Mouse (Mus musculus) CH12.LX (cell line): ENCODE data around the gene Anln. TPM values are rescaled to one million over a fixed set of nuclear protein-coding genes. Genes with fewer than 3 reads are reported as not detected.

Experiments used
- DNase-seq: peaks from one replicate; pipeline ENCODE4 v3.0.0-alpha.2; 2013; ENCODE audit errors: extremely low read depth
- H3K27ac ChIP-seq: 2 replicates; pipeline ENCODE4 v1.5.1; 2012; ENCODE audit warnings: low read depth, mild to moderate bottlenecking, control low read depth, moderate library complexity; ENCODE audit not compliant: insufficient read depth
- H3K27me3 ChIP-seq: replicated peaks from 2 replicates; pipeline ENCODE3; 2012; ENCODE audit warnings: inconsistent platforms
- H3K36me3 ChIP-seq, 2 experiments: replicated peaks in 1 of 2; 2 replicates each; pipeline versions ENCODE3 to v1.6.1; 2012; ENCODE audit warnings: inconsistent platforms in 1 of 2, low read length in 1 of 2, mild to moderate bottlenecking in 1 of 2, mixed read lengths in 1 of 2, moderate library complexity in 1 of 2; ENCODE audit not compliant: control insufficient read depth in 1 of 2, insufficient read depth in 1 of 2
- H3K4me1 ChIP-seq, 2 experiments: 2 replicates each; pipeline ENCODE4 v1.6.1; 2012; ENCODE audit warnings: inconsistent platforms in 1 of 2, moderate library complexity in 1 of 2; ENCODE audit not compliant: insufficient read depth in 2 of 2, control insufficient read depth in 1 of 2
- H3K4me2 ChIP-seq: 2 replicates; pipeline ENCODE4 v1.6.1; 2012; ENCODE audit warnings: low read depth, mild to moderate bottlenecking, control low read depth; ENCODE audit not compliant: poor library complexity, insufficient read depth, severe bottlenecking
- H3K4me3 ChIP-seq, 3 experiments: fragments of 150-350 bp in 1 of 3; sonication (generic) in 1 of 3; replicated peaks in 1 of 3; 2 replicates each; pipeline versions ENCODE3 to v1.5.1; 2011 to 2012; ENCODE audit warnings: low read depth in 2 of 3, low read length in 2 of 3, mild to moderate bottlenecking in 2 of 3, moderate library complexity in 2 of 3, control low read depth in 1 of 3, improper control_type of control experiment in 1 of 3, inconsistent platforms in 1 of 3, mixed read lengths in 1 of 3; ENCODE audit not compliant: poor library complexity in 1 of 3
- H3K79me2 ChIP-seq: replicated peaks from 2 replicates; pipeline ENCODE4 v1.6.1; 2012; ENCODE audit warnings: mild to moderate bottlenecking, moderate library complexity; ENCODE audit not compliant: control insufficient read depth, poor library complexity, insufficient read depth, severe bottlenecking; ENCODE audit errors: extremely low read depth
- H3K9ac ChIP-seq: 2 replicates; pipeline ENCODE4 v1.6.1; 2012; ENCODE audit warnings: low read depth, mild to moderate bottlenecking, control low read depth, moderate library complexity; ENCODE audit not compliant: insufficient read depth
- H3K9me3 ChIP-seq: replicated peaks from 2 replicates; pipeline ENCODE3; 2012; ENCODE audit warnings: low read length, inconsistent platforms, mixed read lengths
- CHD1 ChIP-seq: IDR thresholded peaks from 2 replicates; pipeline ENCODE4 v1.6.1; 2012; ENCODE audit warnings: low read depth, low read length, improper control_type of control experiment, inconsistent platforms
- CHD2 ChIP-seq: IDR thresholded peaks from 2 replicates; pipeline ENCODE4 v1.6.1; 2011; ENCODE audit warnings: low read length, improper control_type of control experiment
- CTCF ChIP-seq, 2 experiments: IDR thresholded peaks in 1 of 2; conservative IDR thresholded peaks in 1 of 2; 2 replicates each; pipeline ENCODE4 v1.5.1; 2011 to 2012; ENCODE audit warnings: low read depth in 2 of 2, low read length in 2 of 2, improper control_type of control experiment in 1 of 2, inconsistent platforms in 1 of 2, mild to moderate bottlenecking in 1 of 2, moderate library complexity in 1 of 2
- E2F4 ChIP-seq: IDR thresholded peaks from 2 replicates; pipeline ENCODE4 v1.6.1; 2011; ENCODE audit warnings: low read depth, low read length, improper control_type of control experiment; ENCODE audit not compliant: insufficient replicate concordance
- ELF1 ChIP-seq: IDR thresholded peaks from 2 replicates; pipeline ENCODE4 v1.6.1; 2014; ENCODE audit warnings: low read depth, mild to moderate bottlenecking, inconsistent platforms, low read length, improper control_type of control experiment
- ETS1 ChIP-seq: conservative IDR thresholded peaks from 2 replicates; pipeline ENCODE4 v1.6.1; 2012; ENCODE audit warnings: low read depth, mild to moderate bottlenecking, inconsistent platforms, low read length, improper control_type of control experiment, moderate library complexity
- HCFC1 ChIP-seq: IDR thresholded peaks from 2 replicates; pipeline ENCODE4 v1.6.1; 2012; ENCODE audit warnings: low read depth, mild to moderate bottlenecking, inconsistent platforms, low read length, improper control_type of control experiment
- IRF4 ChIP-seq: IDR thresholded peaks from 2 replicates; pipeline ENCODE4 v1.6.1; 2014; ENCODE audit warnings: low read depth, mild to moderate bottlenecking, inconsistent platforms, low read length, improper control_type of control experiment
- MAZ ChIP-seq: IDR thresholded peaks from 2 replicates; pipeline ENCODE4 v1.6.1; 2012; ENCODE audit warnings: low read depth, mild to moderate bottlenecking, inconsistent platforms, low read length, improper control_type of control experiment, moderate library complexity
- MEF2A ChIP-seq: IDR thresholded peaks from 2 replicates; pipeline ENCODE4 v1.6.1; 2014; ENCODE audit warnings: low read depth, mild to moderate bottlenecking, inconsistent platforms, low read length, improper control_type of control experiment, borderline replicate concordance
- MYC ChIP-seq: IDR thresholded peaks from 2 replicates; pipeline ENCODE4 v1.6.1; 2011; ENCODE audit warnings: low read depth, mild to moderate bottlenecking, improper control_type of control experiment, low read length
- NELFE ChIP-seq: IDR thresholded peaks from 2 replicates; pipeline ENCODE4 v1.6.1; 2011; ENCODE audit warnings: low read depth, low read length, improper control_type of control experiment
- POLR2AphosphoS2 ChIP-seq: IDR thresholded peaks from 2 replicates; pipeline ENCODE4 v1.6.1; 2011; ENCODE audit warnings: low read depth, low read length, improper control_type of control experiment
- RAD21 ChIP-seq: IDR thresholded peaks from 2 replicates; pipeline ENCODE4 v1.6.1; 2011; ENCODE audit warnings: low read depth, mild to moderate bottlenecking, low read length, improper control_type of control experiment, moderate library complexity
- TCF12 ChIP-seq: IDR thresholded peaks from 2 replicates; pipeline ENCODE4 v1.6.1; 2014; ENCODE audit warnings: low read depth, mild to moderate bottlenecking, inconsistent platforms, low read length, improper control_type of control experiment
- UBTF ChIP-seq: IDR thresholded peaks from 2 replicates; pipeline ENCODE4 v1.6.1; 2012; ENCODE audit warnings: low read depth, mild to moderate bottlenecking, inconsistent platforms, low read length, improper control_type of control experiment, moderate library complexity
- USF2 ChIP-seq: conservative IDR thresholded peaks from 2 replicates; pipeline ENCODE4 v1.6.1; 2011; ENCODE audit warnings: low read depth, low read length, improper control_type of control experiment
- ZMIZ1 ChIP-seq: IDR thresholded peaks from 2 replicates; pipeline ENCODE4 v1.6.1; 2012; ENCODE audit warnings: low read depth, mild to moderate bottlenecking, inconsistent platforms, low read length, improper control_type of control experiment
- dilution Hi-C: fragments of 300-500 bp; cut with MboI; formaldehyde crosslinking; loops from 2 replicates; pipeline ENCODE4 v1.14.3; 2020; ENCODE audit warnings: low sequenced_read_pairs; ENCODE audit not compliant: extremely low pct_unique_long_range_greater_than_20kb, extremely low pct_ligation_motif_present
- in situ Hi-C: fragments of 300-500 bp; cut with MboI; formaldehyde crosslinking; loops from 3 replicates; pipeline ENCODE4 v1.14.3; 2019; ENCODE audit warnings: low sequenced_read_pairs, low pct_ligation_motif_present, low pct_unique_long_range_greater_than_20kb, mixed read lengths
- polyA plus RNA-seq: library from polyadenylated mRNA; unstranded; fragments of >175 nt; gene quantifications from 2 replicates; pipeline ENCODE4 v1.2.1, GENCODE M21; 2012; ENCODE audit warnings: low read depth; ENCODE audit not compliant: insufficient read length
- total RNA-seq, 2 experiments: library from RNA; depleted of rRNA; stranded (reverse); fragments of 300-350 nt in 1 of 2; fragments of >200 nt in 1 of 2; gene quantifications; 2 replicates each; pipeline ENCODE4 v1.2.3; 2012 to 2014

Gene Anln
- total and polyA plus RNA-seq, 3 experiments: 12.2 to 15.7 (median 12.3) TPM

DNA sequence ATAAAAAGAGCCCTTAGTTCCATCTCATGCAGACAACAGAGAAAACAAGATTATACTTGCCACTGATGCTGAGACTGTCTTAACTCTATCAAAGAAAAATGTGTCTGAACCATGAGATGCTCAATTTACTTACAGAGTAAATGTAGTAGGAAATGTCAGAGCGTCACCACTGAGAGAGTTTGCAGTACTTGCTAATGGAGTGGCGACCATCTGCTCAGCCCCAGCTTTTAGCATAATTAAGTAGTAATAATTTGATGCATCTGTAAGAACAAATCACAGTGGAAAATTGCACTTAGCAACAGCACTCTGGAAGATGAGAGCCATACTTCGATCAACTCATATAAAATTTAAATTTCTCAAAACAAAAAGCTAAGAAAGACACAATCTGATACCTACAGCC is 33.1 kb downstream of the Anln start:
- in situ Hi-C loops: no loop called here
- Histone ChIP-seq H3K36me3 (peaks cover 63 to 86% of the 10 kb centered on the region in 2 experiments), H3K4me3 (no peak overlapping the region), H3K27ac (no peak overlapping the region), H3K4me1 (no peaks in the 10 kb centered on the region), H3K9me3 (no peaks in the 10 kb centered on the region), H3K79me2 (no peaks in the 10 kb centered on the region), H3K9ac (no peak overlapping the region), H3K27me3 (no peaks in the 10 kb centered on the region), H3K4me2 (no peak overlapping the region)
- DNase-seq: no peak
- dilution Hi-C loops: no loop called here
- TF ChIP-seq ELF1: no peak
- TF ChIP-seq ZMIZ1: no peak
- no peak for TF ChIP-seq MYC
- no peak for TF ChIP-seq MEF2A
- TF ChIP-seq USF2: no peak
- TF ChIP-seq POLR2AphosphoS2: no peak
- TF ChIP-seq CHD2: no peak
- no peak for TF ChIP-seq CHD1
- TF ChIP-seq NELFE: no peak

- Histone ChIP-seq H3K27me3 (no peaks in the 10 kb centered on the region), H3K36me3 (peaks cover 45 to 78% of the 10 kb centered on the region in 2 experiments), H3K9me3 (no peaks in the 10 kb centered on the region), H3K9ac (no peak overlapping the region), H3K4me2 (no peak overlapping the region)
- DNase-seq: no peak
- TF ChIP-seq NELFE (no peak), RAD21 (no peak), HCFC1 (no peak), MAZ (no peak), IRF4 (no peak), TCF12 (no peak), CTCF (conservative IDR thresholded peaks at IDR 0.05 in 1 of 2, IDR thresholded peaks at IDR 0.05 in 1 of 2; ENCODE audit: low read depth in 2 of 2, low read length in 2 of 2) (no peak), E2F4 (no peak), UBTF (no peak), POLR2AphosphoS2 (no peak), ETS1 (no peak)
- TF ChIP-seq, all 38 proteins: peak for 0
- Histone ChIP-seq H3K79me2 (no peaks in the 10 kb centered on the region), H3K27ac (no peak overlapping the region), H3K4me1 (peaks cover 0 to 4% of the 10 kb centered on the region in 2 experiments; a peak in 1 of 4 replicates), H3K4me3 (no peak overlapping the region)
- in situ Hi-C loops: no loop called here
- dilution Hi-C loops: no loop called here
Observed at GRCm38 (mm10) chr9:22353901-22354300, 35.1 kb downstream of the Anln start.
